Mouse (Mus musculus) ES-Bruce4 (cell line): ENCODE measurements around the gene 2900011O08Rik. TPM values are rescaled to one million over a fixed set of nuclear protein-coding genes. Genes with fewer than 3 reads are reported as not detected.

ENCODE experiments used
- H3K27ac ChIP-seq: 2 replicates; pipeline ENCODE4 v1.5.1; 2012; ENCODE audit warnings: low read length, inconsistent platforms; ENCODE audit not compliant: insufficient read depth
- H3K27me3 ChIP-seq: 2 replicates; pipeline ENCODE4 v1.6.1; 2012; ENCODE audit warnings: mild to moderate bottlenecking, low read length, inconsistent platforms; ENCODE audit not compliant: control insufficient read depth, poor library complexity, insufficient read depth, severe bottlenecking
- H3K36me3 ChIP-seq: 2 replicates; pipeline ENCODE4 v1.6.1; 2012; ENCODE audit warnings: inconsistent platforms, mild to moderate bottlenecking, low read length, moderate library complexity; ENCODE audit not compliant: control insufficient read depth, poor library complexity, insufficient read depth, severe bottlenecking
- H3K4me1 ChIP-seq: one replicate; pipeline ENCODE4 v1.8.1; 2011; ENCODE audit warnings: low read length; ENCODE audit not compliant: control insufficient read depth, insufficient read depth
- H3K4me3 ChIP-seq: 2 replicates; pipeline ENCODE4 v1.5.1; 2011; ENCODE audit warnings: low read depth, mild to moderate bottlenecking, low read length
- H3K9ac ChIP-seq: 2 replicates; pipeline ENCODE4 v1.6.1; 2012; ENCODE audit warnings: low read depth, mild to moderate bottlenecking, inconsistent platforms; ENCODE audit not compliant: poor library complexity, severe bottlenecking
- H3K9me3 ChIP-seq: replicated peaks from 2 replicates; pipeline ENCODE4 v1.6.1; 2012; ENCODE audit warnings: mild to moderate bottlenecking, low read length, inconsistent platforms; ENCODE audit not compliant: control insufficient read depth, poor library complexity, insufficient read depth, severe bottlenecking
- CTCF ChIP-seq: IDR thresholded peaks from one replicate; pipeline ENCODE4 v1.8.1; 2011; ENCODE audit warnings: low read depth, low read length
- EP300 ChIP-seq: IDR thresholded peaks from 2 replicates; pipeline ENCODE4 v1.6.1; 2011; ENCODE audit warnings: low read depth, low read length; ENCODE audit not compliant: insufficient read depth
- POLR2A ChIP-seq: IDR thresholded peaks from one replicate; pipeline ENCODE4 v1.8.1; 2011; ENCODE audit warnings: low read length; ENCODE audit not compliant: insufficient read depth
- polyA plus RNA-seq: library from polyadenylated mRNA; stranded (reverse); fragments of >200 nt; gene quantifications from 2 replicates; pipeline ENCODE4 v1.2.4, GENCODE M21; 2011; ENCODE audit warnings: low read depth; ENCODE audit not compliant: missing spikeins, insufficient read depth, insufficient read length

2900011O08Rik gene
- polyA plus RNA-seq, 1 experiment, result 20.0 TPM

DNA sequence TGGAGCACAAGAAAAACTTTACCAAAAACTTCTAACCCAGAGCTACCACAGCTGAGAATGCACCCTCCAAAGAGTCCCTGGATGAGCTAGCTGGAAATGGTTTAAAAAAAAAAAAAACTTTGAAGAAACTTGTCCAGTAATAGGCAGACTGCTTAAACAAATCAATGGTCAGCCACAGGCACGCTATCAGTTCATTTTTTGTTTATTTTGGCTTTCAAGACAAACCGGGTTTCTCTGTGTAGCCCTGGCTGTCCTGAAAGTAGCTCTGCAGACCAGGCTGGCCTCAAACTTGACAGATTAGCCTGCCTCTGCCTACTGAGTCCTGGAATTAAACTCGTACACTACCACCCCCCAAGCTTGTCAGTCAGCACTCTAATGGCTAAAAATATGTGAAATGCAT, 156.9 kb downstream of the 2900011O08Rik start:
- H3K36me3 ChIP-seq, result peaks cover 62% of the 10 kb centered on the region
- H3K27me3 ChIP-seq, result no peaks in the 10 kb centered on the region

DNA sequence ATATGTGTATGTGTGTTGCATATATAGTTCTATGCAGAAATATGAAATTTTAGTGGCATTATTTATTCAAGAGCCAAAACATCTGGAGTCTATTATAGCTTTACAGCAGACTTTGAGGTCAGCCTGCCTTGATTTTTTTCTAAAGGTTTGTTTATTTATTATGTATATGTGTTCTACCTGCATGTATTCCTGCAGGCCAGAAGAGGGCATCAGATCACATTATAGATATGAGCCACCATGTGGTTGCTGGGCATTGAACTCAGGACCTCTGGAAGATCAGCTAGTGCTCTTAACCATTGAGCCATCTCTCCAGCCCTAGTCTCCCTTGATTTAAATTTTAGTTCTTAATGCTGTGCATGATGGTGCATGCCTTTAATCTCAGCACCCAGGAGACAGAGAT, 161.3 kb downstream of the 2900011O08Rik start:
- Histone ChIP-seq H3K4me1 (no peaks in the 10 kb centered on the region), H3K4me3 (no peak overlapping the region), H3K36me3 (peaks cover 44% of the 10 kb centered on the region), H3K27me3 (no peaks in the 10 kb centered on the region), H3K9me3 (no peaks in the 10 kb centered on the region), H3K9ac (no peak overlapping the region), H3K27ac (no peak overlapping the region)
- no peak for TF ChIP-seq CTCF
- no peak for TF ChIP-seq POLR2A
- TF ChIP-seq EP300, result no peak

More for the DNA sequence above, 156.9 kb downstream of the 2900011O08Rik start:
- Histone ChIP-seq H3K27ac (no peak overlapping the region), H3K9ac (no peak overlapping the region), H3K4me3 (no peak overlapping the region), H3K4me1 (no peaks in the 10 kb centered on the region), H3K9me3 (no peaks in the 10 kb centered on the region)
- TF ChIP-seq CTCF, result no peak
- TF ChIP-seq POLR2A, result no peak
- no peak for TF ChIP-seq EP300

Other genes with a start within 250 kb of the 2900011O08Rik start
- gene Rrn3, start 205.9 kb upstream of the 2900011O08Rik start, polyA plus RNA-seq, result 131 and 134 TPM in 2 replicates
- gene Ntan1, start 167.8 kb upstream of the 2900011O08Rik start, polyA plus RNA-seq, result 57.6 and 61.3 TPM in 2 replicates
- gene Pdxdc1, start 83.5 kb upstream of the 2900011O08Rik start, polyA plus RNA-seq, result 135 and 156 TPM in 2 replicates
- gene Mpv17l, start 83.4 kb upstream of the 2900011O08Rik start, polyA plus RNA-seq, result 19.9 and 28.4 TPM in 2 replicates
- gene Ifitm7, start 284 bp downstream of the 2900011O08Rik start, polyA plus RNA-seq, result 9.0 and 10.1 TPM in 2 replicates
- gene Nde1, start 176.7 kb downstream of the 2900011O08Rik start, polyA plus RNA-seq, result 126 and 129 TPM in 2 replicates
- gene Marf1, start 176.7 kb downstream of the 2900011O08Rik start, polyA plus RNA-seq, result 68.6 and 72.3 TPM in 2 replicates